Mouse (Mus musculus) thymus, postnatal 4 days (tissue): ENCODE data around the gene Eif2ak1.
"Not testable (repeated sequence)": the region's sequence is repeated elsewhere in the genome, so short reads cannot be mapped to it uniquely, and the experiment has no call there.

Source experiments
- DNase-seq: peaks from one replicate; pipeline ENCODE4 v3.0.0; 2021

Eif2ak1 gene

GRCm38 (mm10) chr5:143817116-143817930, at the start of gene Eif2ak1:
Gene Eif2ak1, plus strand, starts transcription at chr5:143817788.
- DNase-seq, result peak; percentile 91

- DNase-seq, result no peak
Observed at GRCm38 (mm10) chr5:143781951-143782350, 35.6 kb upstream of the Eif2ak1 start.

- DNase-seq, result no peak
Observed at GRCm38 (mm10) chr5:143785391-143785790, 32.2 kb upstream of the Eif2ak1 start.

GRCm38 (mm10) chr5:143801216-143801615, 16.4 kb upstream of the Eif2ak1 start:
- DNase-seq, result not testable (repeated sequence)

- DNase-seq, result no peak
Observed at GRCm38 (mm10) chr5:143804056-143804765, 13.4 kb upstream of the Eif2ak1 start.

- no peak for DNase-seq
Observed at GRCm38 (mm10) chr5:143807268-143807667, 10.3 kb upstream of the Eif2ak1 start.

- DNase-seq, result no peak
Observed at GRCm38 (mm10) chr5:143809421-143810090, 8.0 kb upstream of the Eif2ak1 start.

GRCm38 (mm10) chr5:143811653-143812052, 5.9 kb upstream of the Eif2ak1 start:
- DNase-seq, result no peak

GRCm38 (mm10) chr5:143814626-143815025, 3.0 kb upstream of the Eif2ak1 start:
- no peak for DNase-seq

GRCm38 (mm10) chr5:143817931-143818311, 333 bp downstream of the Eif2ak1 start:
- no peak for DNase-seq

- DNase-seq, result no peak
Observed at GRCm38 (mm10) chr5:143818461-143818860, 873 bp downstream of the Eif2ak1 start.

GRCm38 (mm10) chr5:143818949-143819348, 1.4 kb downstream of the Eif2ak1 start:
- DNase-seq, result no peak

GRCm38 (mm10) chr5:143819906-143820660, 2.5 kb downstream of the Eif2ak1 start:
- no peak for DNase-seq

GRCm38 (mm10) chr5:143820820-143821219, 3.2 kb downstream of the Eif2ak1 start:
- DNase-seq, result no peak

- no peak for DNase-seq
Observed at GRCm38 (mm10) chr5:143871547-143872169, 54.1 kb downstream of the Eif2ak1 start.

- DNase-seq, result no peak
Observed at GRCm38 (mm10) chr5:143874571-143874970, 57.0 kb downstream of the Eif2ak1 start.

- no peak for DNase-seq
Observed at GRCm38 (mm10) chr5:143885274-143885673, 67.7 kb downstream of the Eif2ak1 start.

GRCm38 (mm10) chr5:143890741-143891140, 73.2 kb downstream of the Eif2ak1 start:
- DNase-seq, result no peak

- no peak for DNase-seq
Observed at GRCm38 (mm10) chr5:143892255-143892886, 74.8 kb downstream of the Eif2ak1 start.

- peak; percentile 16 for DNase-seq
Observed at GRCm38 (mm10) chr5:143893396-143893795, 75.8 kb downstream of the Eif2ak1 start.

- DNase-seq, result no peak
Observed at GRCm38 (mm10) chr5:143897635-143898330, 80.2 kb downstream of the Eif2ak1 start, which contains the start of gene Ankrd61. Gene Ankrd61, minus strand, starts transcription at chr5:143897685.
